Mouse (Mus musculus) lung, embryonic 16.5 days (tissue): ENCODE measurements at regions not wholly inside any gene's neighbourhood (a gene's known extent, or its start where the extent isn't known, plus 50 kb on each side); places are given as distances from the start of the nearest gene placed in this dataset.

Source experiments
- ATAC-seq: fragments of 200-750 bp; cut with Nextera tagmentation; 2 replicates; pipeline ENCODE4 v1.8.0; 2017; ENCODE audit warnings: low read depth, mild to moderate bottlenecking, moderate library complexity
- H3K27ac ChIP-seq: fragments of 300-500 bp; sonication (generic); 2 replicates; pipeline ENCODE4 v1.5.1; 2014; ENCODE audit warnings: mild to moderate bottlenecking, control low read depth, low read length
- H3K27me3 ChIP-seq: fragments of 300-500 bp; sonication (generic); 2 replicates; pipeline ENCODE4 v1.6.1; 2014; ENCODE audit warnings: low read depth, low read length, mixed read lengths; ENCODE audit not compliant: control insufficient read depth, insufficient read depth
- H3K36me3 ChIP-seq: fragments of 300-500 bp; sonication (generic); 2 replicates; pipeline ENCODE4 v1.6.1; 2014; ENCODE audit warnings: low read length; ENCODE audit not compliant: control insufficient read depth, insufficient read depth
- H3K4me1 ChIP-seq: fragments of 300-500 bp; sonication (generic); replicated peaks from 2 replicates; pipeline ENCODE4 v1.6.1; 2014; ENCODE audit warnings: low read length, mixed read lengths; ENCODE audit not compliant: control insufficient read depth, insufficient read depth
- H3K4me2 ChIP-seq: fragments of 300-500 bp; sonication (generic); 2 replicates; pipeline ENCODE4 v1.6.1; 2014; ENCODE audit warnings: low read depth, low read length, control low read depth
- H3K4me3 ChIP-seq: fragments of 300-500 bp; sonication (generic); 2 replicates; pipeline ENCODE4 v1.5.1; 2014; ENCODE audit warnings: mild to moderate bottlenecking, low read length, control low read depth
- H3K9ac ChIP-seq: fragments of 300-500 bp; sonication (generic); 2 replicates; pipeline ENCODE4 v1.6.1; 2014; ENCODE audit warnings: low read length, control low read depth
- H3K9me3 ChIP-seq: fragments of 300-500 bp; sonication (generic); 2 replicates; pipeline ENCODE4 v1.6.1; 2016; ENCODE audit warnings: low read length; ENCODE audit not compliant: control insufficient read depth
- whole genome bisulfite sequencing: fragments of 180-500 bp; shearing (Covaris S2); extraction: QIAGEN DNeasy Blood & Tissue Kit; methylation state at CpG from one replicate; pipeline ENCODE4 v1.1.7; 2014; 5-methylcytosine and 5-hydroxymethylcytosine counted together

GRCm38 (mm10) chr10:97338033-97338692, 141.2 kb upstream of the Dcn start:
- Histone ChIP-seq H3K9me3 (no peaks in the 10 kb centered on the region), H3K36me3 (no peaks in the 10 kb centered on the region)
- 59% methylated on average over 6 of the region's 6 CpGs for WGBS

GRCm38 (mm10) chr10:97339866-97340706, 139.3 kb upstream of the Dcn start:
- Histone ChIP-seq H3K27ac (no peak overlapping the region), H3K9me3 (no peaks in the 10 kb centered on the region), H3K4me3 (no peak overlapping the region), H3K9ac (no peak overlapping the region), H3K4me2 (no peak overlapping the region), H3K4me1 (no peaks in the 10 kb centered on the region), H3K27me3 (no peaks in the 10 kb centered on the region), H3K36me3 (no peaks in the 10 kb centered on the region)
- no peak for ATAC-seq
- 37% methylated on average over 11 of the region's 11 CpGs for WGBS

More at GRCm38 (mm10) chr10:97338033-97338692, 141.2 kb upstream of the Dcn start:
- Histone ChIP-seq H3K9ac (no peak overlapping the region), H3K4me2 (no peak overlapping the region), H3K4me3 (no peak overlapping the region), H3K27me3 (no peaks in the 10 kb centered on the region), H3K4me1 (no peaks in the 10 kb centered on the region; the same call in 1 of the 2 replicates), H3K27ac (no peak overlapping the region)
- no peak for ATAC-seq

GRCm38 (mm10) chr10:97345347-97345746, 134.1 kb upstream of the Dcn start:
- Histone ChIP-seq H3K27ac (no peak overlapping the region), H3K4me1 (no peaks in the 10 kb centered on the region), H3K9me3 (no peaks in the 10 kb centered on the region), H3K4me2 (no peak overlapping the region), H3K4me3 (no peak overlapping the region), H3K36me3 (no peaks in the 10 kb centered on the region), H3K27me3 (no peaks in the 10 kb centered on the region), H3K9ac (no peak overlapping the region)
- WGBS: 27% methylated on average over 6 of the region's 6 CpGs
- no peak for ATAC-seq

GRCm38 (mm10) chr10:97346949-97347348, 132.5 kb upstream of the Dcn start:
- H3K4me1 ChIP-seq: no peaks in the 10 kb centered on the region
- H3K9ac ChIP-seq: no peak overlapping the region
- no peak overlapping the region for H3K27ac ChIP-seq
- no peaks in the 10 kb centered on the region for H3K36me3 ChIP-seq
- no peak for ATAC-seq
- 92% methylated on average over 2 of the region's 2 CpGs for WGBS
- no peak overlapping the region for H3K4me3 ChIP-seq
- H3K4me2 ChIP-seq: no peak overlapping the region
- no peaks in the 10 kb centered on the region for H3K9me3 ChIP-seq
- H3K27me3 ChIP-seq: no peaks in the 10 kb centered on the region

- no peaks in the 10 kb centered on the region for H3K9me3 ChIP-seq
- no peak overlapping the region for H3K27ac ChIP-seq
- H3K9ac ChIP-seq: no peak overlapping the region
- H3K4me2 ChIP-seq: no peak overlapping the region
- WGBS: 65% methylated on average over 3 of the region's 3 CpGs
- H3K27me3 ChIP-seq: no peaks in the 10 kb centered on the region
- H3K4me1 ChIP-seq: no peaks in the 10 kb centered on the region
- H3K36me3 ChIP-seq: no peaks in the 10 kb centered on the region
- no peak overlapping the region for H3K4me3 ChIP-seq
- no peak for ATAC-seq
These were observed 110.8 kb upstream of the Dcn start for GRCm38 (mm10) chr10:97368625-97369024.

- 10% methylated on average over 2 of the region's 2 CpGs for whole genome bisulfite sequencing
These were observed 103.6 kb upstream of the Dcn start for GRCm38 (mm10) chr10:97375824-97376223.

GRCm38 (mm10) chr10:97376376-97376775, 103.0 kb upstream of the Dcn start:
- Histone ChIP-seq H3K4me1 (no peaks in the 10 kb centered on the region), H3K9ac (no peak overlapping the region), H3K36me3 (no peaks in the 10 kb centered on the region), H3K4me2 (no peak overlapping the region), H3K27ac (no peak overlapping the region), H3K9me3 (no peaks in the 10 kb centered on the region), H3K27me3 (no peaks in the 10 kb centered on the region), H3K4me3 (no peak overlapping the region)
- WGBS: 45% methylated on average over 4 of the region's 4 CpGs
- ATAC-seq: no peak

More at GRCm38 (mm10) chr10:97375824-97376223, 103.6 kb upstream of the Dcn start:
- H3K9me3 ChIP-seq: no peaks in the 10 kb centered on the region
- H3K9ac ChIP-seq: no peak overlapping the region
- no peak overlapping the region for H3K27ac ChIP-seq
- no peaks in the 10 kb centered on the region for H3K36me3 ChIP-seq
- no peak overlapping the region for H3K4me3 ChIP-seq
- no peaks in the 10 kb centered on the region for H3K27me3 ChIP-seq
- H3K4me1 ChIP-seq: no peaks in the 10 kb centered on the region
- peak; percentile 60; the same call in 1 of the 2 replicates for ATAC-seq
- no peak overlapping the region for H3K4me2 ChIP-seq

- ATAC-seq: no peak
- Histone ChIP-seq H3K36me3 (no peaks in the 10 kb centered on the region), H3K4me3 (no peak overlapping the region), H3K27ac (no peak overlapping the region), H3K4me1 (no peaks in the 10 kb centered on the region), H3K4me2 (no peak overlapping the region), H3K9me3 (no peaks in the 10 kb centered on the region), H3K27me3 (no peaks in the 10 kb centered on the region), H3K9ac (no peak overlapping the region)
These were observed 97.8 kb upstream of the Dcn start for GRCm38 (mm10) chr10:97381586-97381985.

GRCm38 (mm10) chr10:97383881-97384280, 95.5 kb upstream of the Dcn start:
- WGBS: 93% methylated on average over 1 of the region's 1 CpGs
- Histone ChIP-seq H3K4me2 (no peak overlapping the region), H3K9me3 (no peaks in the 10 kb centered on the region), H3K36me3 (no peaks in the 10 kb centered on the region), H3K4me3 (no peak overlapping the region), H3K27ac (no peak overlapping the region), H3K9ac (no peak overlapping the region), H3K27me3 (no peaks in the 10 kb centered on the region), H3K4me1 (no peaks in the 10 kb centered on the region)
- ATAC-seq: no peak
